Mouse (Mus musculus) C2C12 (cell line): ENCODE measurements around the gene Enox1. TPM values are rescaled to one million over a fixed set of nuclear protein-coding genes. Genes with fewer than 3 reads are reported as not detected.
A peak's percentile ranks its signal among the peaks of the same experiment; 100 is the strongest.

Experiments used
- H3K27me3 ChIP-seq: one replicate; pipeline ENCODE4 v1.6.1; 2011; ENCODE audit not compliant: control insufficient read depth, insufficient read depth, insufficient read length
- H3K36me3 ChIP-seq: one replicate; pipeline ENCODE4 v1.6.1; 2011; ENCODE audit not compliant: control insufficient read depth, insufficient read depth
- H3K4me3 ChIP-seq: one replicate; pipeline ENCODE4 v1.5.1; 2011; ENCODE audit warnings: mild to moderate bottlenecking, control low read depth; ENCODE audit not compliant: poor library complexity, insufficient read depth, severe bottlenecking
- H3K79me2 ChIP-seq: one replicate; pipeline ENCODE4 v1.6.1; 2011; ENCODE audit not compliant: control insufficient read depth, insufficient read depth
- H3K79me3 ChIP-seq: one replicate; pipeline ENCODE4 v1.6.1; 2011; ENCODE audit warnings: low read depth, control low read depth
- H3ac ChIP-seq: one replicate; pipeline ENCODE3; 2011; ENCODE audit warnings: low read depth; ENCODE audit not compliant: control insufficient read depth, insufficient read length
- CEBPB ChIP-seq: IDR thresholded peaks from one replicate; pipeline ENCODE4 v1.6.1; 2011; ENCODE audit warnings: low read depth, mild to moderate bottlenecking, control low read depth, moderate library complexity
- CTCF ChIP-seq: IDR thresholded peaks from one replicate; pipeline ENCODE4 v1.5.1; 2011; ENCODE audit not compliant: control insufficient read depth, insufficient read depth, insufficient read length
- FOSL1 ChIP-seq: IDR thresholded peaks from one replicate; pipeline ENCODE4 v1.8.0; 2011; ENCODE audit warnings: mild to moderate bottlenecking, low read length; ENCODE audit not compliant: poor library complexity, insufficient read depth, severe bottlenecking
- MAX ChIP-seq: IDR thresholded peaks from one replicate; pipeline ENCODE4 v1.6.1; 2011; ENCODE audit warnings: mild to moderate bottlenecking, control low read depth
- MYOD1 ChIP-seq: IDR thresholded peaks from one replicate; pipeline ENCODE4 v1.6.1; 2011; ENCODE audit warnings: low read depth; ENCODE audit not compliant: control insufficient read depth, insufficient read length
- MYOG ChIP-seq: IDR thresholded peaks from one replicate; pipeline ENCODE4 v1.6.1; 2011; ENCODE audit not compliant: control insufficient read depth, insufficient read length; ENCODE audit errors: extremely low read depth
- USF1 ChIP-seq: IDR thresholded peaks from one replicate; pipeline ENCODE4 v1.6.1; 2011; ENCODE audit warnings: low read depth, mild to moderate bottlenecking, control low read depth, moderate library complexity
- polyA plus RNA-seq: library from polyadenylated mRNA; unstranded; fragments of >200 nt; fragmentation: generic; extraction: Trizol; gene quantifications from one replicate; pipeline ENCODE4 v1.2.1, GENCODE M21; 2012; ENCODE audit warnings: missing spikeins

Gene Enox1
- polyA plus RNA-seq, 1 experiment: 0.75 TPM

DNA sequence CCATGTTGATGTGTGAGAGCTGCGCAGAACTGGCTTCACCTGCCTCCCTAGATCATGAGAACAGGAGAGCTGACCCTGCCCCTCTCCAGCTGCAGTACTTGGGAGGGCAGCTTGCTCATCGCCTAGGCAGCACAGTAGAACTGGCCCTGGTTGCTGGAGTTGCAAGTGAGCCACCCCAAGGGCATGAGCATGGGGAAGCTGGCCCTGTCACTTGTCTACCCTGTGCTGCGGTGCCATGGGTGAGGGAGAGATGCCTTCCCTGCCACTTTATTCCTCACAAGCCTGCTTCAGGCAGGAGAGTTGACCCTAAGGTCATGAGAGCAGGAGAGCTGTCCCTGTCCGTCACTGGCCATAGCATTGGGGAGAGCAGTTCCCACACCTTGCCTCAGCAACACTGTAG, 295.4 kb downstream of the Enox1 start:
- no peak for TF ChIP-seq MYOG
- TF ChIP-seq CEBPB: no peak
- no peak for TF ChIP-seq CTCF
- no peak for TF ChIP-seq MYOD1
- no peak for TF ChIP-seq USF1
- no peak for TF ChIP-seq MAX
- TF ChIP-seq FOSL1: no peak
- Histone ChIP-seq H3K79me2 (no peaks in the 10 kb centered on the region), H3K4me3 (no peak overlapping the region), H3K79me3 (no peaks in the 10 kb centered on the region), H3K36me3 (no peaks in the 10 kb centered on the region), H3K27me3 (no peaks in the 10 kb centered on the region), H3ac (no peak overlapping the region)

DNA sequence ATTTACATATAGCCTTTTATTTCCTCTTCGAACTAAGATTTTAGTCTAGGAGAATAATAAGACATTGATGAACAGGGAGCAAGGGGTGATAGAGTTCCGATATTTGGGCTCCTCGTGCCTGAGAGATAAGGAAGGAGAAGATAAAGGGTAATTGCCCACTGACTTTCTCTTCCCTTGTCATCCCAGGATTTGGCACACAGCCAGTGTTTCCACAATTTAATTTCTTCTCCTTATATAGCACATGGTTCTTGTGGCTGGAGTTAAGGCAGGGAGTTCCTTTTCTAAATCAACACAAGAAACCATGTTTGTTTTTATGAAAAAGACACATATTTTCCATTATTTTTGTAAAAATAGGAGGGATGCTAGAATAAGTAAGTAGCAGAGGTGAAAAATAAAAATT, 299.5 kb downstream of the Enox1 start:
- Histone ChIP-seq H3K36me3 (no peaks in the 10 kb centered on the region), H3ac (no peak overlapping the region), H3K27me3 (no peaks in the 10 kb centered on the region), H3K4me3 (no peak overlapping the region), H3K79me3 (no peaks in the 10 kb centered on the region), H3K79me2 (no peaks in the 10 kb centered on the region)
- TF ChIP-seq USF1: no peak
- TF ChIP-seq MYOD1: no peak
- no peak for TF ChIP-seq CEBPB
- no peak for TF ChIP-seq MYOG
- TF ChIP-seq MAX: no peak
- TF ChIP-seq CTCF: no peak
- no peak for TF ChIP-seq FOSL1

DNA sequence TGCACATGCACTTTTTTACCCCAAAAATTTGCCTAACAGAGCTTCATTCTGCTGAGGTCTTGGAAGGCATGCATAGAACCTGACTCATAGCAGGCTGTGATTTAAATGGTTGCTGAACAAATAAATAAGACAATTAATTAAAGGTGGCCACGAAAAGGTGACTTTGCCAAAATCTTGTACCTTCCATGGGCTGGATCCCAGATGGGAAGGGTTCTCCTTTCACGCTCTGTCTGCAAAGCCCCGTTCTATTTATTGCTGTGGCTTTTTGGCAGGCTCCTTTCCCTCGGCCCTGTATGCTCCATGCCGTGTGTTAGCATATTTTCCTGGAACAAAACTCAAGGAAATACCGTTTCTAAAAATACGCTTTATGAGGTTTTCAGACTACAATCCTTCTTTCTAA, 300.3 kb downstream of the Enox1 start:
- no peaks in the 10 kb centered on the region for H3K27me3 ChIP-seq
- H3K79me2 ChIP-seq: no peaks in the 10 kb centered on the region
- H3K79me3 ChIP-seq: no peaks in the 10 kb centered on the region
- no peak overlapping the region for H3ac ChIP-seq
- TF ChIP-seq MAX (no peak), CTCF (no peak), MYOG (no peak), FOSL1 (no peak), MYOD1 (no peak), USF1 (no peak)
- H3K36me3 ChIP-seq: no peaks in the 10 kb centered on the region
- no peak overlapping the region for H3K4me3 ChIP-seq

DNA sequence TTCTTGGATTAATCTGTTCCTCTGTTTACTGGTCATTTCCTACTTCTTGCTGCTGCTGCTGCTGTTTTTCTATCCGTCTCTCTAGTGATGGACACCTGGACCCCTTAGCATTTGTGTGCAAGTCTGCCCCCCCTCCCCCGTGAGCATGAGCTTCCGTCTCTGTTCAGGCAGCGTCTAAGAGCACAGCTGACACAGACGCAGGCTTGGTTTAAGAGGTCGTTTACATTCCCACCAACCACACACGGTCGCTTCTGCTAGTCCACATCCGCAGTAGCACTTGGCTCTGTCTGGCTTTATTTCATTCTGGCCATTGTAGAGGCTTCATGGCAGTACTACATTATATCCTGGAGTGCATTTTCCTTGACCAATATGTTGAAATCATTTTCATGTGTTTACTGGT, 301.7 kb downstream of the Enox1 start:
- Histone ChIP-seq H3K4me3 (no peak overlapping the region), H3K36me3 (no peaks in the 10 kb centered on the region), H3ac (no peak overlapping the region), H3K79me3 (no peaks in the 10 kb centered on the region), H3K79me2 (no peaks in the 10 kb centered on the region), H3K27me3 (no peaks in the 10 kb centered on the region)
- TF ChIP-seq MAX (no peak), FOSL1 (no peak), USF1 (no peak), CEBPB (no peak), CTCF (no peak), MYOG (no peak), MYOD1 (no peak)

DNA sequence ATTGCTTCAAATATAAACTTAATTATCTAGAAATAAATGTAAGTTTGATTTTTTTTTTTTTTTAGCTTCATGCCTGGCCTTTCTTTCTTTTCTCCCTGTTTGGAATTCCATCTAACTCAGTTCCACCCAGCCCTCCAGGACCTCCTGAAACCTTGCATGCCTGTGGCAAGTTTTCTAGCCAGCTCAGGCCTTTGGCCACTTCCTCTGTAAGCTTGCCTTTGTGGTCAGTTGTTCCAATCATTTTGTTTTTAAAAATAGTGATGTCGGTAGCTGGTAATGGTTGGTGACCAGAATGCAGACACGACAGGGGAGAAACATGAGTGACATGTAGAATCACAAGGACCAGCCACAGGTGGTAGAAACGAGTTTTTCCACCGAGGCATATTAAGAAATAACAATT, 307.4 kb downstream of the Enox1 start:
- TF ChIP-seq CEBPB: no peak
- no peak for TF ChIP-seq MAX
- no peak for TF ChIP-seq MYOD1
- TF ChIP-seq USF1: no peak
- TF ChIP-seq CTCF: no peak
- TF ChIP-seq FOSL1: no peak
- TF ChIP-seq MYOG: no peak
- Histone ChIP-seq H3K27me3 (no peaks in the 10 kb centered on the region), H3K79me3 (no peaks in the 10 kb centered on the region), H3K79me2 (no peaks in the 10 kb centered on the region), H3K4me3 (no peak overlapping the region), H3ac (no peak overlapping the region), H3K36me3 (no peaks in the 10 kb centered on the region)

DNA sequence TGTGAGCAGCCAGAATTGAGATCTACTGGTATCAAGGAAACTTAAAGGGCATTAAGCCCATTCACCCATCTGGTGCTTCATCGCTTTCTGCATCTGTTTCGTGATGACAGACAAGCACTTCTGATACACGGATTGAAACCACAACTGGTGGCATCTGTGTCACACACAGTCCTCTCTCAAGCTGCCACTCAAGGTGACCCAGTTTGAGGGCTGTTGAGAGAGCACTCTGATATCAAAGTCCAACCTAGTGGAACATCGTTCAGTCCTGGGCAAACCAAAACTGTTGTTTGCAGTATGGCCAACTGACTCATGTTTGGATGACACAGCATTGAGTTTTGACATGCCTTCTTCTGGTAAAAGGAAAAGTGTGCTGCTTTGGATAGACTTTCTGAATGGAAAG, 308.2 kb downstream of the Enox1 start:
- Histone ChIP-seq H3K4me3 (no peak overlapping the region), H3K79me2 (no peaks in the 10 kb centered on the region), H3K36me3 (no peaks in the 10 kb centered on the region), H3K79me3 (no peaks in the 10 kb centered on the region), H3ac (no peak overlapping the region), H3K27me3 (no peaks in the 10 kb centered on the region)
- no peak for TF ChIP-seq FOSL1
- peak; percentile 55 for TF ChIP-seq MYOD1
